Mouse (Mus musculus) lung, embryonic 15.5 days (tissue): ENCODE measurements around the gene Hsd17b14. TPM values are rescaled to one million over a fixed set of nuclear protein-coding genes. Genes with fewer than 3 reads are reported as not detected.
"Not testable (repeated sequence)": the region's sequence is repeated elsewhere in the genome, so short reads cannot be mapped to it uniquely, and the experiment has no call there.

Source experiments
- ATAC-seq: fragments of 200-750 bp; cut with Nextera tagmentation; 2 replicates; pipeline ENCODE4 v1.8.0; 2017; ENCODE audit warnings: moderate number of reproducible peaks, borderline replicate concordance; ENCODE audit not compliant: low FRiP score, low TSS enrichment; ENCODE audit errors: extremely low read depth
- H3K27ac ChIP-seq: fragments of 300-500 bp; sonication (generic); 2 replicates; pipeline ENCODE4 v1.5.1; 2015; ENCODE audit warnings: moderate library complexity, mild to moderate bottlenecking, inconsistent platforms
- H3K27me3 ChIP-seq: fragments of 300-500 bp; sonication (generic); 2 replicates; pipeline ENCODE4 v1.6.1; 2015; ENCODE audit warnings: inconsistent platforms
- H3K36me3 ChIP-seq: fragments of 300-500 bp; sonication (generic); 2 replicates; pipeline ENCODE4 v1.6.1; 2015; ENCODE audit warnings: inconsistent platforms
- H3K4me1 ChIP-seq: fragments of 300-500 bp; sonication (generic); 2 replicates; pipeline ENCODE4 v1.6.1; 2015; ENCODE audit warnings: inconsistent platforms
- H3K4me2 ChIP-seq: fragments of 300-500 bp; sonication (generic); 2 replicates; pipeline ENCODE4 v1.6.1; 2015; ENCODE audit warnings: inconsistent platforms, mild to moderate bottlenecking, moderate library complexity
- H3K4me3 ChIP-seq: fragments of 300-500 bp; sonication (generic); 2 replicates; pipeline ENCODE4 v1.5.1; 2015; ENCODE audit warnings: mild to moderate bottlenecking, inconsistent platforms
- H3K9ac ChIP-seq: fragments of 300-500 bp; sonication (generic); 2 replicates; pipeline ENCODE4 v1.6.1; 2015; ENCODE audit warnings: inconsistent platforms
- H3K9me3 ChIP-seq: fragments of 300-500 bp; sonication (generic); 2 replicates; pipeline ENCODE4 v1.6.1; 2016; ENCODE audit warnings: inconsistent platforms
- WGBS: fragments of 180-500 bp; shearing (Covaris S2); methylation state at CpG from one replicate; pipeline ENCODE4 v1.1.7; 2015; 5-methylcytosine and 5-hydroxymethylcytosine counted together
- polyA plus RNA-seq: library from polyadenylated mRNA; unstranded; fragments of >200 nt; fragmentation: Nextera tagmentation; extraction: Ambion mirVana; gene quantifications from 2 replicates; pipeline ENCODE4 v1.2.1, GENCODE M21; 2015

The Hsd17b14 gene
- 1.5 and 1.7 TPM in 2 replicates for polyA plus RNA-seq

DNA sequence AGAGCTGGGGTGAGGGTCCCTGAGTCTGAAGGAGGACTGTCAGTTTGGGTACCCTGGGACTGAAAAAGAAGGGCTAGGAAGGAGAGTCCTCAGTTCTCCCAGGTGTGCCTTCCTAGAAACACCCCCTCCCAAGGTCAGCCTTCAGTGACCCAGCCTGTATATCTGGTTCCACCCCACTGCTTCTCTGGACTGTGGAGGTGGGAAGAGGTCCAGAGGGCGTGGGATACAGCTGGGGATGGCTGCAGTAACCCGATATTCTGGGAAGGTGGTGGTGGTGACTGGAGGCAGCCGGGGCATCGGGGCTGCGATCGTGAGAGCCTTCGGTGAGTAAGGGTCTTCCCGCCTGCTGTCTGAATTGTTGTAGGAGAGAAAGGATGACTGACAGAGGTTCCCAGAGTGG is at the start of gene Hsd17b14:
Gene Hsd17b14, plus strand, starts transcription at position 150 of the 400 bp plus-strand sequence.
- H3K27me3 ChIP-seq: no peaks in the 10 kb centered on the region
- H3K9me3 ChIP-seq: no peaks in the 10 kb centered on the region
- no peaks in the 10 kb centered on the region for H3K36me3 ChIP-seq
- no peak within 1 kb of the TSS for H3K4me2 ChIP-seq
- no peak for ATAC-seq
- no peak within 1 kb of the TSS for H3K4me3 ChIP-seq
- 0 out of 2 replicates have a peak, but pooled peaks cover 6% of the 10 kb centered on the region for H3K4me1 ChIP-seq
- WGBS: 22% methylated on average over 8 of the region's 8 CpGs
- H3K27ac ChIP-seq: no peak within 1 kb of the TSS
- no peak within 1 kb of the TSS for H3K9ac ChIP-seq

- 84% methylated on average over 6 of the region's 6 CpGs for WGBS
- no peak overlapping the region for H3K9ac ChIP-seq
- no peak for ATAC-seq
- peaks cover 15% of the 10 kb centered on the region for H3K4me1 ChIP-seq
- H3K9me3 ChIP-seq: no peaks in the 10 kb centered on the region
- H3K27me3 ChIP-seq: no peaks in the 10 kb centered on the region
- no peak overlapping the region for H3K4me2 ChIP-seq
- H3K27ac ChIP-seq: no peak overlapping the region
- H3K36me3 ChIP-seq: peaks cover 17% of the 10 kb centered on the region; the same call in 1 of the 2 replicates
- H3K4me3 ChIP-seq: no peak overlapping the region
These were observed 47.1 kb upstream of the Hsd17b14 start for GRCm38 (mm10) chr7:45507583-45507982.

- Histone ChIP-seq H3K9ac (peak overlapping the region; percentile 81; the same call in 1 of the 2 replicates), H3K27ac (no peak overlapping the region), H3K27me3 (no peaks in the 10 kb centered on the region), H3K4me1 (peaks cover 15% of the 10 kb centered on the region), H3K9me3 (no peaks in the 10 kb centered on the region), H3K36me3 (peaks cover 11% of the 10 kb centered on the region; the same call in 1 of the 2 replicates), H3K4me2 (peak overlapping the region; percentile 98), H3K4me3 (0 out of 2 replicates have a peak overlapping the region, but pooled peaks have one; percentile 82)
- no peak for ATAC-seq
- WGBS: 82% methylated on average over 6 of the region's 6 CpGs
These were observed 46.1 kb upstream of the Hsd17b14 start for GRCm38 (mm10) chr7:45508561-45508960.

GRCm38 (mm10) chr7:45509181-45509882 is 45.4 kb upstream of the Hsd17b14 start:
- ATAC-seq: 0 out of 2 replicates have a peak, but pooled peaks have one; percentile 19
- H3K4me1 ChIP-seq: peaks cover 15% of the 10 kb centered on the region
- H3K4me2 ChIP-seq: peak overlapping the region; percentile 98
- H3K9ac ChIP-seq: peak overlapping the region; percentile 81
- H3K9me3 ChIP-seq: no peaks in the 10 kb centered on the region
- no peaks in the 10 kb centered on the region for H3K27me3 ChIP-seq
- H3K36me3 ChIP-seq: peaks cover 11% of the 10 kb centered on the region; the same call in 1 of the 2 replicates
- 23% methylated on average over 19 of the region's 19 CpGs for WGBS
- peak overlapping the region; percentile 91 for H3K27ac ChIP-seq
- H3K4me3 ChIP-seq: peak overlapping the region; percentile 82

GRCm38 (mm10) chr7:45509912-45510787 is 44.5 kb upstream of the Hsd17b14 start, which contains the start of gene Nucb1:
TSS of gene Nucb1 (minus strand) at chr7:45510406.
- Histone ChIP-seq H3K9me3 (no peaks in the 10 kb centered on the region), H3K27ac (peak within 1 kb of the TSS; percentile 91), H3K4me3 (peak within 1 kb of the TSS; percentile 82), H3K4me2 (peak within 1 kb of the TSS; percentile 98), H3K27me3 (no peaks in the 10 kb centered on the region), H3K9ac (peak within 1 kb of the TSS; percentile 81), H3K4me1 (peaks cover 20% of the 10 kb centered on the region), H3K36me3 (peaks cover 11% of the 10 kb centered on the region; the same call in 1 of the 2 replicates)
- peak; percentile 90 for ATAC-seq
- under 1% methylated on average over 44 of the region's 44 CpGs for WGBS

DNA sequence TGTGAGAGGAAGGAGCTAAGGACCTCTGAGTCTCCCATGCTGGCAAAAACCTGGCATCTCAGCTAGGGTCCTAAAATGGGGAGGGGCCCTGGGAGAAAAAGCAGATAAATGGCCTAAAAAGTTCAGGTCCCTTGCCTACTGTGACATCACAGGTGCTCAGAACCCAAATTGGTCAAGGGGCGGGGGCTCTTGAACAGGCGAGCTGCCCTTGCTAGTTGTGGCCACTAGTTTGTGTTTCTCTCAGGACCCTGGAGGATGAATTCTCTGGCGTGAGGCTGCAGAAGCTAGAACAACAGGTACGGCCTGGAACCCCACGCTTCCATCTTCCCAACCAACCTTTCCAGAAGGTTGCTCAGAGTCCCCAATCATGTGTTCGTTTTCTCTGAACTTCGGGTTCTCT is 40.3 kb upstream of the Hsd17b14 start:
- Histone ChIP-seq H3K9me3 (no peaks in the 10 kb centered on the region), H3K36me3 (no peaks in the 10 kb centered on the region), H3K27ac (no peak overlapping the region), H3K27me3 (no peaks in the 10 kb centered on the region), H3K4me3 (no peak overlapping the region), H3K4me1 (peaks cover 11% of the 10 kb centered on the region), H3K4me2 (no peak overlapping the region), H3K9ac (no peak overlapping the region)
- WGBS: 72% methylated on average over 7 of the region's 7 CpGs
- ATAC-seq: no peak

- 27% methylated on average over 16 of the region's 16 CpGs for WGBS
- H3K9me3 ChIP-seq: no peaks in the 10 kb centered on the region
- no peaks in the 10 kb centered on the region for H3K36me3 ChIP-seq
- no peak overlapping the region for H3K9ac ChIP-seq
- H3K27ac ChIP-seq: no peak overlapping the region
- H3K4me2 ChIP-seq: peak overlapping the region; percentile 22; the same call in 1 of the 2 replicates
- H3K4me1 ChIP-seq: peaks cover 9% of the 10 kb centered on the region; the same call in 1 of the 2 replicates
- H3K27me3 ChIP-seq: no peaks in the 10 kb centered on the region
- peak; percentile 29; the same call in 1 of the 2 replicates for ATAC-seq
- H3K4me3 ChIP-seq: no peak overlapping the region
These were observed 39.3 kb upstream of the Hsd17b14 start for GRCm38 (mm10) chr7:45515436-45515835.

GRCm38 (mm10) chr7:45516846-45517245 is 37.8 kb upstream of the Hsd17b14 start:
- ATAC-seq, H3K36me3 ChIP-seq, H3K27me3 ChIP-seq, H3K9ac ChIP-seq, H3K4me2 ChIP-seq, H3K9me3 ChIP-seq, H3K27ac ChIP-seq, H3K4me3 ChIP-seq: not testable (repeated sequence)
- 60% methylated on average over 5 of the region's 5 CpGs for WGBS
- peaks cover 14% of the 10 kb centered on the region; the same call in 1 of the 2 replicates for H3K4me1 ChIP-seq

DNA sequence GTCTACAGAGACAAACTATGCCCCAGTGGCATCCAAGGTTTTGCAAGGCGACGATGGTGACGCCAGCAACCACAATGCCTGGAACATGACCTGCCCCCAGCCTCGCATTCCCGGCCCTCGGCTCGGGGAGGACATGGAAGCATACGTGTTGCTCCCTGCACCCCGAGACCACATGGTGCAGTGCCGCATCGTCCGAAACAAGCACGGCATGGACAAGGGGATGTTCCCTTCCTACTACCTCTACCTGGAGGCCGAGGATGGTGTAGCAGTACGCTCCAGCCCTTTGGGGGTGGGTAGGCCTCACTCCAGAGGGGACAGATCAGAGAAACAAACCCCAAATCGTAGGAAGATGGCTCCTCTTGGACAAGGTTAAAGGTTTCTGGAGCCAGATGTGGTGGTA is 36.1 kb upstream of the Hsd17b14 start:
- H3K4me1 ChIP-seq: peaks cover 29% of the 10 kb centered on the region
- H3K36me3 ChIP-seq: peaks cover 1% of the 10 kb centered on the region; the same call in 1 of the 2 replicates
- no peaks in the 10 kb centered on the region for H3K9me3 ChIP-seq
- no peak overlapping the region for H3K4me2 ChIP-seq
- no peak overlapping the region for H3K9ac ChIP-seq
- no peaks in the 10 kb centered on the region for H3K27me3 ChIP-seq
- 80% methylated on average over 16 of the region's 16 CpGs for WGBS
- no peak overlapping the region for H3K27ac ChIP-seq
- H3K4me3 ChIP-seq: no peak overlapping the region
- no peak for ATAC-seq

DNA sequence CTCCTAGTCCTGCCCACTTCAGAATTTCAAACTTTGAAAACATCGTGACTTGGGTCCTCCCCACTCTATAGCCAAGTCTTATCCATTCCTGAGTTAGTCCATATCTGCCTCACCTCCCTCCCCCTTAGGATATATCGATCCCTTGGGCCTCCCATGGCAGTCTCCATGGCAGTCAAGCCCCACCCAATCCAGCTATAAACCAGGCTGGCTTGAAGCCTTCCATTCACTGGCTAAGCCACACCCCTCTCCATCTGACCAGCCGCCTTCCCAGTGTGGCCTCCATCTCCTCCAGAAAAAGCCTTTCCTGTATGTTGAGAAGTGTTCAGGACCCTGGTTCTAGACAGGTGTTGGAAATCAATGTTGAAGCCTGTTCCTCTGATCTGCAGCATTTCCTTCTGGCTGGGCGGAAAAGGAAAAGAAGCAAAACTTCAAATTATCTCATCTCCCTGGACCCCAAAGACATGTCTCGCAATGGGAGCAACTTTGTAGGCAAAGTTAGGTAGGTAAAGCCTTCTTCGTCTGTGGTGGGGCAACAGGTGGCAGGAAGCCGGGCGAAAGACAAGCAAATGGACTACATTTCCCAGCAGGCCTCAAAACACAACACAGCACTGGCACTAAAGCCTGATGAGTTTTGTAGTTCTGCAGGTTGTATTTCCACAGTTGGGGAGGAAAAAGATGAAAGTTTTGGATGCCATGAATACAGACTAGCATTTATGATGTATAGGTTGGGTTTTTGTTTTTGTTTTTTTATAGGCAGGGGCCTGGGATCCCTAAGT is 35.2 kb upstream of the Hsd17b14 start:
- H3K4me3 ChIP-seq: no peak overlapping the region
- peaks cover 4% of the 10 kb centered on the region; the same call in 1 of the 2 replicates for H3K36me3 ChIP-seq
- H3K4me1 ChIP-seq: peaks cover 35% of the 10 kb centered on the region
- H3K27ac ChIP-seq: no peak overlapping the region
- H3K4me2 ChIP-seq: no peak overlapping the region
- no peak overlapping the region for H3K9ac ChIP-seq
- WGBS: 70% methylated on average over 8 of the region's 8 CpGs
- no peak for ATAC-seq
- no peaks in the 10 kb centered on the region for H3K27me3 ChIP-seq
- no peaks in the 10 kb centered on the region for H3K9me3 ChIP-seq

DNA sequence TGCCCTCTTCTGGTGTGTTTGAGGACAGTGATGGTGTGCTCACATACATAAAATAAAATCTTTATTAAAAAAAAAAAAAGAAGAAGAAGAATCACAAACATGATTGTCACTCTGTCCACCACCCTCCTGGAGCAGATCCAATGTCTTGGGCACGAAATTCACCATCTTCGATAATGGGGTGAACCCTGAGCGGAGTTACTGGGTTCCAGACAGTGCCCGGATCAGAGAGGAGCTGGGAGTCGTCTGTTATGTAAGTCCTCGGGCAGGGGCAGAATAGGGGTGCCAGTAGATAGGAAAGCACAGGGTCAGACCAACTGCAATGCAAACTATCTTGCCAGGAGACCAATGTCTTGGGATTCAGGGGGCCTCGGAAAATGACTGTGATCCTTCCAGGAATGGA is 34.1 kb upstream of the Hsd17b14 start:
- no peaks in the 10 kb centered on the region for H3K9me3 ChIP-seq
- peaks cover 35% of the 10 kb centered on the region for H3K4me1 ChIP-seq
- H3K27ac ChIP-seq: no peak overlapping the region
- no peak for ATAC-seq
- no peak overlapping the region for H3K9ac ChIP-seq
- H3K4me2 ChIP-seq: no peak overlapping the region
- WGBS: 84% methylated on average over 7 of the region's 7 CpGs
- no peak overlapping the region for H3K4me3 ChIP-seq
- H3K36me3 ChIP-seq: peaks cover 4% of the 10 kb centered on the region; the same call in 1 of the 2 replicates
- no peaks in the 10 kb centered on the region for H3K27me3 ChIP-seq
